Mouse (Mus musculus): ENCODE data around the gene Gdpd5.

- TF ChIP-seq CTCF (IDR thresholded peaks at IDR 0.05; ENCODE audit: extremely low read depth, insufficient read depth, low read length) (no peak), POLR2A (IDR thresholded peaks at IDR 0.05; ENCODE audit: extremely low read depth, insufficient read depth, low read length) (no peak)
Observed at GRCm38 (mm10) chr7:99458849-99459248, 77.6 kb downstream of the Gdpd5 start.

Data from cortical plate, adult 2 months (tissue).